Mouse (Mus musculus) urinary bladder, postnatal 14 days (tissue): Measurements from ENCODE around the gene Tmem150c.

Experiments used
- DNase-seq: peaks from one replicate; pipeline ENCODE4 v3.0.0; 2021; ENCODE audit warnings: low spot score

The Tmem150c gene

DNA sequence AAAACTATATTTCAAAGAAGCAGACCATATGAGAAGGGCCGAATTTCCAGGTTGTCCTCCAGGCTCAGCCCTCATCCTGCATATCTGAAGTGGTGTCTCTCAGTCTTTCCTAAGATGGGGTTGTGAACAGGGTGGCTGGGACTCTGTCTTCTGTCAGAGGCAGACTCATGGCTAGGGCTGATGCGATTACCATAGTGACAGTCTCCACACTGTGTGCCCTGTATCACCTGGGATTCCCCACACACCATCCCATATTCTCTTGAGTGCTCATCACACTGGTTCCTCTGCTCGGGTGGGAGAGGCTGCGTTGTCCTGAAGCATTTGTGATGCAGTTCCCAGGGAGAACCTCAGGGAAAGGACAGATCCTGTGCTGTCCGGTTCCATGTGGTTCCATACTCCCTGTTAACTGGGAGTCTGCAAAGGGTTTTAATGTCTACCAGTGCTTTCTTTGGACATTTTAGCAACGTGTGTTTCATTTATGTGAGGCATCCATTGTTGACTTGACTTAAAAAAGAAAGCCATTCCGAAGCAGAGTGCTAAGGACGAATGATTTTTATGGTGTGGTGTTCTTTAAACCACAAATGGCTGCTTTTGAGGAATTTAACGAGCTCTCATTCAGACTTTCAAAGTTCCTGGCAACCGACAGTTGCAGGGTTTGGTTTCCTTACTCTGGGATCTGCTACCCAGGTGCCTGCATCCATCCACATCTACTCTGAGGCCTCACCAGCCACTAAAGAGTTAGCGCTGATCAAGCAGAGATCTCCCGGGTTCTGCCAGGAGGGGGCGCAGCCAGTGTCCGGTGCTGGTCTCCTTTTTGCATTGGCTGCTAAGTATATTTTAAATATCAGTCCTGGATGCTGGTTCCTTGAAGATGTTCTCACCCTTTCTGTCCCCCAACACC is 7.2 kb upstream of the Tmem150c start:
- DNase-seq: peak; percentile 59

- no peak for DNase-seq
Measured at GRCm38 (mm10) chr5:100163368-100163767, 3.8 kb upstream of the Tmem150c start.

DNA sequence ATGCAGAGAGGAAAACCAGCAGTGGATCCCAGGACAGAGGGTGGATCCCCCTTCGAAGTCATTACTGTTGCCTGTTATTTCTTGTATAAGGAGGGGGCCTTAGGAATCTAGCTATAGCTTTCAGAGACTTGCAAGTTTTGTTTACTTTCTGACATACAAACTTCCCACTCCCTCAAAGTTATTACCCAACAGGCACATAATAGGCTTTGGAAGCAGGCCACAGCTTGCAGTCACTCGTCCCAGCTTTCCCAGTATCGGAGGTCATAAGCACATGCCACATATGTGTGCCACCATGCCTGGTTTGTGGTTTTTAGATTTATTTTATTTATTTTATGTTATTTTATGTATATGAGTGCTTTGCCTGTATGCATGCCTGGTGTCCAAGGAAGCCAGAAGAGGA is 3.2 kb upstream of the Tmem150c start:
- no peak for DNase-seq

DNA sequence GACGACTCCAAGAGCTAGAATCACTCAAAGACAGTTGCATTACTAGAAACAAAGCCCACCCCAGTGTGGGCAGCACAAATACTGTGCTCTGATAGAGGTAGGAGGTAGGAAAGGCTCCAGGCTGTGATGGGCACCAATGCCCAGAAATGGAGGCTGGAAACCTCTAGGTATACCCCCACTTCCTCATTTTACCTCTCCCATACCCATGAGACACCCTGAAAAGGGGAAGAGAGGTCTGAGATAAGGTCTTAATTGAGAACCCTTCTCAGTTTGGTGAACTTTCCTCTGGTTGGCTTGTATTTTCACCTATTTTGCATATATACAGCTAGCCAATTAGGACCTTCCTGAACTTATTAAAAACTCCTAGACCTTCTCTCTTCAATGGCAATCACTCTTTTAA is 2.4 kb upstream of the Tmem150c start:
- no peak for DNase-seq

GRCm38 (mm10) chr5:100158791-100159637 is 594 bp downstream of the Tmem150c start:
- peak; percentile 30 for DNase-seq

GRCm38 (mm10) chr5:100158301-100158700 is 1.3 kb downstream of the Tmem150c start:
- DNase-seq: no peak

DNA sequence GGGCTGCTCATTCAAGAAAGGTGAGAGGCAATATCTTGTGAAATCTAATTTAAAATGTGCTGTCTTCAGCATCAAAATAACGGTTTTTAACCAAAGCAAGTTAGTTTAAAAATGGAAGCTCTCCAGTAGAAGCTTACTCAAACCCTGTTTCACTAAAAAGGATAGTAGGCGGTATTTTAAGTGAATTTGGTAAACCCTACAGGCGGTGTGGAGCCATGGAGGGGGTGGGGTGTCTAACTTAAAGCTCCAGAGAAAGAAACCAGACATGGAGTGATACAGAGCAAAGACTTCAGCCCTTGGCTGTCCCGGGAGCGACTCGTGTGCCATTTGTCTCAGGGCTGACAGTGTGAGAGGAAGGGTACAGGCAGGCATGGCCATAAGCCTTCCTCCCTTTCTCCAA is 4.0 kb downstream of the Tmem150c start:
- DNase-seq: no peak

DNA sequence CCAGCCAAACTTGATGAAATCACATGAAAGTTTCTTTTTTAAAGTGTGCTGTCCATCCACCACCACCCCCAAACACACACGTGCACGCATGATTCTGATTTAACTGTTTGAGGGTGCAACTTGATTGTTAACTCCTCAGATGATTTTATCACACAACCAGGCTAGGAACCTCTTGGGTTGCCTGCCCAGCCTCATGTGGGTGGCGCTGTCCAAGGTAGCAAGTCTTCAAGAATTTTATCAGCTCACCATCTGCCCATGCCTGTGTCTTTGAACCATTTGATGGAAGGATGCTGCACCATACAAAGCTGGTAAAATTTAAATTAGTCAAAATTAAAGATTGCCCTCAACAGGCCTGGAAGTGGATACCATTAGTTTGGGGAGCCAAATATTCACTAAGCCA is 9.6 kb downstream of the Tmem150c start:
- no peak for DNase-seq

DNA sequence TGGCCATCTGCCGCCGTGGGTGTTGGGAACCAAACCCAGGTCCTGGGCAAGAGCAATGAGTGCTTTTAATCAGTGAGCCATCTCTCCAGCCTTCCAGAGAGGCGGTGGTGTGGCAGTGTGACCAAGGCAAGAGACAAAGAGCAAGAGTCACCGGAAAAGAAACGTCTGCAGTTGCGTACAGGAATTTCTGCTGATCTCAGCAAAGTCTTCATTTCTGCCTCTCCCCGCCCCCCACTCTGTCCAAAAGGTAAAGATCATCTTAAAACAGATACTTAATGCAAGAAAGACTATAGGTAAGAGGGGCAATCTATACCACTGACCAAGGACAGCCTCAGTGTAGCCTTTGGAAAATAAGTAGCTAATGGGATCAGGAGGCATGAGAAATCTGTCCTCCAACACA is 14.8 kb downstream of the Tmem150c start:
- no peak for DNase-seq

- no peak for DNase-seq
Measured at GRCm38 (mm10) chr5:100127283-100127682, 32.3 kb downstream of the Tmem150c start.

DNA sequence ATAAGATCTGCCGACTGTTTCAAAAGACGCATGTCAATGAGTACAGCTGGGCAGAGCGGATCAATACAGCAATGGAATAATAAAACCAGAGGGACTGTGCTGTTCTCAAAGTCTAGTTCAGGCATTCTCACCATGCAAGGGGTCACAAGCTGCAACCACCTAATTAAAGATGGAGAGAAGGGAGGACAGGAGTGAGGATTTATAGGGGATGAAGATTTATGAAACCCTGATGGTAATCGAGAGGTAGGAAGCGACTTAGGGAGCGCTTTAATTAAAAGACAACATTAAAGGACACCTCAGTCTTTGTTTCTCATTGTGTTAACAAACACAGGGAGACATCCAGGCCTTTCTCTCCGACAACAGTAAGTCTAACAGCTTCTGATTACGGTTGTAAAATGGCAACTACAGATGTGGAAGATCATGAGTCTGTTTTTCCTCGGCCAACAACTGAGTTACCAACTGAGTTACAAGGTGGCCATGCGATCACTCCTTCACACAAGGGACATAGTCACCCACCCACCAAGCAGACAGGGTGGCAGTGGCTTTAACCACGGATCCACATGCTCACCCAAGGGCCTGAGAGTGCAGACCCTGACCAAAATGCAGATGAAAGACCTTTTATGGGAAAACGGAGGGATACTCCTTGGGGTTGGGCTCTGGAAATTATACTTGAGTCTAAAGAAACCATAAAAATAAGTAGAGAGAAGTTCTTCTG is 34.0 kb downstream of the Tmem150c start:
- DNase-seq: no peak

- DNase-seq: no peak
Measured at GRCm38 (mm10) chr5:100124530-100124929, 35.1 kb downstream of the Tmem150c start.

DNA sequence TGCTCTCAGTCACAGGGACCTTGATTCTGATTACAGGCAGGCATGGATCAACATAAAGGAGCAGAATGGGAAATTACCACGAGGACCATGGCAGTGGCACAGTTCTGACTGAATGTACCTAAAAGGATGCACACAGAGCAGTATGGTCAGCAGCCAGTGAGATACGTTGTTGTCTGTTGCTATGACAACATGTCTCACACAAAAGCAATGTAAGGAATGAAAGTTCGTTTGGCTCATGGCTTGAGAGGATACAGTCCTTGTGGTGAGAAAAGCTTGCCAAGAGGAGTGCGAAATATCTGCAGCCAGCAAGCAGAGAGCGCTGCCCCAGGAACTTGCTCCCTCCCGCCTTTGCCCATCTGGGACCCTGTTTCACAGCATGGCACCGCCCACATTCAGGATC is 36.3 kb downstream of the Tmem150c start:
- no peak for DNase-seq

DNA sequence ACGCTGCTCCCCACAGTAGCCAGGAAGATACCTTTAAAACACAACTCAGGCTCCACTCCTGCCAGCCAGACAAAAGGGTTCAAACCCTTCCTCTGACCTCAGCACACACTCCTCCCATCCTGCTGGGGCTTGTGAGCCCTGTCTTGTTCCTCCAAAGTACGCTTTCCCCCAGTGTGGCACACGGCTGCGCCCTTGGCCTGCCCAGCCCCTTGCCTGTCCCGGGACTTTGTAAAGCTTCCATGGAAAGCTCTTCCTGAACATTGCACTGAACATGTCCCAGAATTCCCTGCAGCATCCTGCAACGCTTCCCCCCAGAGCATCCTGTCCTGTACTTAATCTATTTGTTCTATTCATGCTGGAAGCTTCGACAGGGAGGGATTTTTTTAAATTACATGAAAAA is 38.4 kb downstream of the Tmem150c start:
- DNase-seq: no peak

DNA sequence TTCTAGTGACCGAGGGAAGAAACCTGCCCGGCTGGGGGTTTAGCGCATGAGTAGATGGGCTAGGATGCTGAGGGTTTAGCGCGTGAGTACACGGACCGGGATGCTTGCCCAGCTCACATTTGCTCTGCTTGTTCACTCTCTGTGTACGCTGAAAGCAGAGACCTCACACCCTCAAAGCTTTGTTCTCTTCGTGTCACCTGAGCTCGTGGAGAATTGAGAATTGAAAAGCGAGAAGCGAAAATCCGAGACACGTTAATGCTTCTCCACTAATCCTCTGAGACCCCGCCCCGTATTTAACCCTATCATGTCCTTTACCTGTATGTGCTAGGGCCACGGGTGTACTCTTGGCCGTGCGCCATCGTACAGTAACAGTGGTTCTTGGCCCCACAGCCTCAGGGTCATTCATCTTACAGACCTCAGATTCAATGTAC is 38.9 kb downstream of the Tmem150c start:
- no peak for DNase-seq

DNA sequence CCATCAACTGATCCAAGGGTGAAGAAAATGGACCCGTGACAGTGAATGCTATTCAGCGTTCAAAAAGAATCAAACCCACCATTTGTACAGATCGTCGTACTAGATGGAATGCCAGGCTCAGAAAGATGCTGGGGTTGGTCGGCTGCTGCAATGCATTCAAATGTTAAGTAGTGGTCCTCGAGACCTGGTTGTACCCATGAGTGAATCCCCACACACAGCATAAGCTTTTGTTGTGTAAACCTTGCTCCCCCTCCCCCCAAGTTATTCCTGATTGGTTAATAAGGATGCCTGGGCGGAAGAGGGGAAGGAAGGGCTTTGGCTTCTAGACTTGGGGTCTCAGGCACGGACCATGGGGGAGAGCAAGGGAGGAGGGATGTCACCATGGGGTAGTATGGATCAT is 40.3 kb downstream of the Tmem150c start:
- no peak for DNase-seq

GRCm38 (mm10) chr5:100113403-100113802 is 46.2 kb downstream of the Tmem150c start:
- DNase-seq: no peak

GRCm38 (mm10) chr5:100110581-100110980 is 49.0 kb downstream of the Tmem150c start:
- no peak for DNase-seq

DNA sequence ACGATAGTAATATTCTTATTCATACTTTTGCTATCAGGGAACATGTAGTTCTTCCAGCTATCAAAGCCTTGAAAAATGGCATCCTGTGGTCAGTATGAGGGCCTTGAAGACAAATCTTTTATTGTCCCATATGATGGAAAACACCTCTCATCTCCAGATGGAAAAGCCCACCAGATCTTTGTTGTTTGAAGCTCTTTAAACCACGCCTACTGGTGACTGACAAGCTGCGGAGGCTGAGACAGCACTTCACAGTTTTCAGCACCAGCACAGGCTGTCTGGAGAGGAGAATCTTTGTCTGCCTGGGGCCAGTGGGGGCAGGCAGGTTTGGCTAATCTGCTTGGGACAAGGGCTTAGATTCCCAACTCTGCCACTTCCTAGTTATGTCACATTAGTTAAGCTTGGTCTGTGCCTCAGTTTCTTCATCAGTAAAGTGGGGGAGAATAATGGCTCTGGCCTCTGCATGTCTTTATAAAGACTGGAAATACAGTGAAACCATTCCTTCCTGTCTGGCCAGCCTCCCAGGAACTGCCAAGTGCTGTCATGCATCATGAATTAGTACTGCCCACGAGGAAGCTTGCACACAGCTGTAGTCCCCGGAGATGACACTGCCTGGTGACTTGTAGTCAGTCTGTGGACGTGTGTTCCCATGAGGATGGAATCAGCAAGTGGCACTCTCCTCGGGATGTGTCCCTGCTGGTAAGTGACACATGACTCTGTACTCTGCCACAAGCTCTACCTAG is 49.9 kb downstream of the Tmem150c start:
- no peak for DNase-seq

DNA sequence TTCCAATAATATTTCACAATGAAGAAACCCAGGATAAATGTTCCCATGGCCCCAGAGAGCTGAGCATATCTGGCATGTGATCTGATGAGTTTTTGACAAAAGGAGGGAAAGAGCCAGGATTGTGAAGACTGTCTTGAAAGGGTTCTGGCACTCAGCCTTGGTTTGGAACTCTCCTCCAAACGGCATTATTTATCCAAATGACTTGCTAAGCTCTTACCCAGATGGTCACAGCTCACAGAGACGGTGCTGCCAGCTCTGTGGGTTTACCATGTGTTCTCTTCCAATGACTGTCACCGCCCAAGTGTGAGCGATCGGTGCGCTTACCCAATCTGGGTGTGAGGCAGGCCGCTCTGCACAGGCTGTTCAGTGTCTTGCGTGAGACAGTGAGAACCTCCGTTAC is 50.7 kb downstream of the Tmem150c start:
- peak; percentile 12 for DNase-seq

- DNase-seq: no peak
Measured at GRCm38 (mm10) chr5:100102395-100102794, 57.2 kb downstream of the Tmem150c start.

DNA sequence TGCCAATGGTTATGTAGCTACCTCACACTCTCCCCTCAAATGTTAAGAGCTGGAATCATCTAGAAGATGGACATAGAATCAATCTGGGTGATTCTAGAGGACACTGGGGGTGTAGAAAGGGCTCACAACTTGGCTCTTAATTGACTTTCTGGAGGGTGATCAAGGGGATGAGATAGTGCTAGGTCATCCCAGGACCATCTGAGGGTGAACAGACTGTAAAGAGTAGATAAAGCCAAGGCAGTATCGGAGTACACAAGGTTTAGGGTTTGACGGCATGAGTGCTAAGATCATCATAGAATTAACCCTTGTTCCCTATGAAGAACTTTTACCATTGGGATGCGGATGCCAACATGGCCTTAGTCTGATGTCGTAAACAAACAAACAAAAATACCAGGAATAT is 61.6 kb downstream of the Tmem150c start:
- no peak for DNase-seq
